Mouse (Mus musculus): ENCODE measurements around the gene Il5. TPM values are rescaled to one million over a fixed set of nuclear protein-coding genes. Genes with fewer than 3 reads are reported as not detected.
A peak's percentile ranks its signal among the peaks of the same experiment; 100 is the strongest.

Il5 gene
- polyA plus RNA-seq, 1 experiment, result not detected

- Histone ChIP-seq H3K4me3 (replicated peaks) (peak overlapping the region; percentile 78), H3K27me3 (ENCODE audit: control insufficient read depth) (no peaks in the 10 kb centered on the region), H3K4me1 (ENCODE audit: control insufficient read depth) (peaks cover 38% of the 10 kb centered on the region), H3K36me3 (ENCODE audit: control insufficient read depth) (peaks cover 30% of the 10 kb centered on the region), H3K9me3 (ENCODE audit: control insufficient read depth, low read length) (no peaks in the 10 kb centered on the region)
- TF ChIP-seq TAL1 (IDR thresholded peaks at IDR 0.05; ENCODE audit: low read length) (no peak), GATA1 (IDR thresholded peaks at IDR 0.05; ENCODE audit: low read length) (no peak)
Observed at GRCm38 (mm10) chr11:53706236-53706933, 14.2 kb upstream of the Il5 start.

DNA sequence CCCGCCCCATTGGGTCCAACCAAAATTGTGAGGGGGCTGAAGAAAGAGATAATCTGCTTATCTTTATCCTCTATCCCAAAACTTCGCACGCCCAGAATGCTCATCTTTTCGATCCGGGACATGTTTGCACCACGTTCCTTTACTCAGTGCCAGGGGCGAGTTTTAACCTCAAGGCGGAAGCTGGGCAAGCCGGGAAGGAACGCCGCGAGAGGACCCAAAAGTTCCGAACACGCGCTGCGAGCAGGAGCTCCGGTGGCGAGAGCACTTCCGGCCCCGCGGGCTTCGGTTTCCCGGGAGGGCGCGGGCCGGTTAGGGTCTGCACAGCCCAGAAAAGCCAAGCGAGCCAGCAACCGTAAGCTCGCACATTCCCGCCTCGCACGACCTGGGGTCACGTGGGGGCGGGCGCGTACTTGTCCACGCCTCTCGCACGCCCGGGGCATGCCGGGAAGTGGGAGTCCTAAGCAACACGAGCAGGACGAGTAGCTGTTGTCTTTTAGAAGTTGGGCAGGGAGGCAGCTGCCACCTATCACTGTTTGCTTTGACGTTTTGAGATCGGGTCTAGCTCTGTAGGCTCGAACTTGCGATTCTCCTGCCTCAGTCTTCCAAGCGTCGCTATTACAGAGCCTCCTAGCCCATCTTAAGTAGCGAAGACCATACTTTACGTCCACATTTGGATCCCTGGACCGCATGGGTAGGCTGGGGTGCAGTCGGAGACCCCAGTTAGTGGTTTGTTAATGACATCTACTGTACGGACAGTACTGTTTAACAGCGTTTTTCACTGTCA is 13.5 kb upstream of the Il5 start, which contains the start of gene Rad50:
Rad50 (minus strand) TSS at position 386 of the 784 bp plus-strand sequence.
- no peaks in the 10 kb centered on the region for H3K9me3 ChIP-seq (ENCODE audit: control insufficient read depth, low read length)
- H3K27me3 ChIP-seq (ENCODE audit: control insufficient read depth), result no peaks in the 10 kb centered on the region
- H3K4me1 ChIP-seq (ENCODE audit: control insufficient read depth), result peaks cover 38% of the 10 kb centered on the region
- peaks cover 23% of the 10 kb centered on the region for H3K36me3 ChIP-seq (ENCODE audit: control insufficient read depth)
- peak within 1 kb of the TSS; percentile 78 for H3K4me3 ChIP-seq (replicated peaks)
- TF ChIP-seq TAL1 (IDR thresholded peaks at IDR 0.05; ENCODE audit: low read length), result no peak
- no peak for TF ChIP-seq GATA1 (IDR thresholded peaks at IDR 0.05; ENCODE audit: low read length)

DNA sequence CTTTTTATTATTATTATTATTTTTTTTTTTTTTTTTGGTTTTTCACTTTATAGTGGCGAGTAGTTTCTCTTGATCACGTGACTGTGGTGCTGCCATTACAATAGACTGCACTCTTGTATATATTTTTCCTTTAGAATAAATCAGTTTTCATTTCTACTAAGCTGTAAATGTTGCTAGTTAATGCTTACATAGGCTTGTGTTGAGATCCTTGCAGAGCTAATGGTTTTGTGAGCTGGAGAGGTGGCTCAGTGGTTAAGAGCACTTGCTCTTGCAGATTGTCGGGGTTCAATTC is 12.9 kb upstream of the Il5 start:
- TF ChIP-seq GATA1 (IDR thresholded peaks at IDR 0.05; ENCODE audit: low read length), result no peak
- no peak for TF ChIP-seq TAL1 (IDR thresholded peaks at IDR 0.05; ENCODE audit: low read length)
- Histone ChIP-seq H3K4me3 (replicated peaks) (peak overlapping the region; percentile 78), H3K36me3 (ENCODE audit: control insufficient read depth) (peaks cover 20% of the 10 kb centered on the region), H3K27me3 (ENCODE audit: control insufficient read depth) (no peaks in the 10 kb centered on the region), H3K9me3 (ENCODE audit: control insufficient read depth, low read length) (no peaks in the 10 kb centered on the region), H3K4me1 (ENCODE audit: control insufficient read depth) (peaks cover 38% of the 10 kb centered on the region)

DNA sequence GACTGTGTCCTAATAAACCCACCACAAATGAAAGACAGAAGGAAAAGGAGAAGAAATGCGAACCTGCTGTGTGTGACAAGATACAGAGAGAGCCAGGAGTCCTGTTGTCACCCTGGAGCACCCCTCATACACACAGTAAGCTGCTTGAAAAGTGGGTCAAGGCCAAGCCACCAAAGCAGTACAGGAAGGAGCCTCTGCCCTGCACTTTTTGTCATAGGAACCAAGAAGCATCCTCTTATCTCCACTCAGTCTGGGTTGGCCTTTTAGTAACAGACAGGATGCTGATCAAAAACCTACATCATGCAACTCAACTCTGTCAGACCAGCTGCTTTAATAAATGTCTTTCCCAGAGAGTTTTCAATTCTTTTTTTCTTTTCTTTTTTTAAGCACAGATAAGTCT is 893 bp upstream of the Il5 start:
- TF ChIP-seq GATA1 (IDR thresholded peaks at IDR 0.05; ENCODE audit: low read length) (no peak), TAL1 (IDR thresholded peaks at IDR 0.05; ENCODE audit: low read length) (no peak)
- Histone ChIP-seq H3K4me1 (ENCODE audit: control insufficient read depth) (no peaks in the 10 kb centered on the region), H3K36me3 (ENCODE audit: control insufficient read depth) (no peaks in the 10 kb centered on the region), H3K4me3 (replicated peaks) (no peak overlapping the region), H3K9me3 (ENCODE audit: control insufficient read depth, low read length) (no peaks in the 10 kb centered on the region), H3K27me3 (ENCODE audit: control insufficient read depth) (peaks cover under 1% of the 10 kb centered on the region)

DNA sequence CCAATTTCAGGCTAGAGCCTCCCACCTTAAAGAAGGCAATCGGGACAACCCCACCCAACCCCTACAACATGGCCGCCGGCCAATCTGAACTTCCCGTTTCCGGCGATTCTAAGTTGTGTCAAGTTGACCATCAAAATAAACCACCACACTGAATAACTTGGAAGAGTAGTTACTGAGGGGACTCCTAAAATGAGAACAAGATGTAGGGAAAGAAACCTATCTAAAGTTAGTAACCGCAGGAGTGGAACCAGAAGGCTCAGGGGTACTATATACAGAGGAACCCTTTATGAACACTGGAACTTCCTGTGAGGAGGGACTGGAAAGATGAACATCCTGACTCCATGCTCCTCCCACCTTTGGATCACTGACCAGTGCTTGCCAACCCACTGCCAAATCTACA is 10.9 kb downstream of the Il5 start:
- no peaks in the 10 kb centered on the region for H3K9me3 ChIP-seq (ENCODE audit: control insufficient read depth, low read length)
- H3K36me3 ChIP-seq (ENCODE audit: control insufficient read depth), result no peaks in the 10 kb centered on the region
- no peak for TF ChIP-seq GATA1 (IDR thresholded peaks at IDR 0.05; ENCODE audit: low read length)
- no peak for TF ChIP-seq TAL1 (IDR thresholded peaks at IDR 0.05; ENCODE audit: low read length)
- no peaks in the 10 kb centered on the region for H3K27me3 ChIP-seq (ENCODE audit: control insufficient read depth)
- peaks cover 7% of the 10 kb centered on the region for H3K4me1 ChIP-seq (ENCODE audit: control insufficient read depth)
- no peak overlapping the region for H3K4me3 ChIP-seq (replicated peaks)

GRCm38 (mm10) chr11:53732244-53732643 is 11.7 kb downstream of the Il5 start:
- no peak for TF ChIP-seq GATA1 (IDR thresholded peaks at IDR 0.05; ENCODE audit: low read length)
- TF ChIP-seq TAL1 (IDR thresholded peaks at IDR 0.05; ENCODE audit: low read length), result no peak
- Histone ChIP-seq H3K36me3 (ENCODE audit: control insufficient read depth) (no peaks in the 10 kb centered on the region), H3K27me3 (ENCODE audit: control insufficient read depth) (no peaks in the 10 kb centered on the region), H3K9me3 (ENCODE audit: control insufficient read depth, low read length) (no peaks in the 10 kb centered on the region), H3K4me3 (replicated peaks) (no peak overlapping the region), H3K4me1 (ENCODE audit: control insufficient read depth) (peaks cover 12% of the 10 kb centered on the region)

DNA sequence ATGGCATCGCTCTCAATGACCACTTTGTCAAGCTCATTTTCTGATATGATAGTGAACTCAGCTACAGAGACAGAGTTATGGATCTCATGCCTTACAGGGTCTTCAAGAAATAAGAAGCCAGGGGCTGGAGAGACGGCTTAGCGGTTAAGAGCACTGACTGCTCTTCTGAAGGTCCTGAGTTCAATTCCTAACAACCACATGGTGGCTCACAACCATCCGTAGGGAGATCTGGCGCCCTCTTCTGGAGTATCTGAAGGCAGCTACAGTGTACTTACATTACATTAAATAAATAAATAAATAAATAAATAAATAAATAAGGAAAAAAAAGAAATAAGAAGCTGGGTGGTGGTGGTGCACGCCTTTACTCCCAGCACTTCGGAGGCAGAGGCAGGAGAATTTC is 13.2 kb downstream of the Il5 start:
- Histone ChIP-seq H3K36me3 (ENCODE audit: control insufficient read depth) (no peaks in the 10 kb centered on the region), H3K9me3 (ENCODE audit: control insufficient read depth, low read length) (no peaks in the 10 kb centered on the region), H3K4me3 (replicated peaks) (no peak overlapping the region), H3K4me1 (ENCODE audit: control insufficient read depth) (peaks cover 14% of the 10 kb centered on the region), H3K27me3 (ENCODE audit: control insufficient read depth) (no peaks in the 10 kb centered on the region)
- no peak for TF ChIP-seq TAL1 (IDR thresholded peaks at IDR 0.05; ENCODE audit: low read length)
- TF ChIP-seq GATA1 (IDR thresholded peaks at IDR 0.05; ENCODE audit: low read length), result no peak

GRCm38 (mm10) chr11:53734431-53734830 is 13.8 kb downstream of the Il5 start:
- Histone ChIP-seq H3K27me3 (ENCODE audit: control insufficient read depth) (no peaks in the 10 kb centered on the region), H3K9me3 (ENCODE audit: control insufficient read depth, low read length) (no peaks in the 10 kb centered on the region), H3K4me3 (replicated peaks) (no peak overlapping the region), H3K4me1 (ENCODE audit: control insufficient read depth) (peaks cover 14% of the 10 kb centered on the region), H3K36me3 (ENCODE audit: control insufficient read depth) (no peaks in the 10 kb centered on the region)
- TF ChIP-seq GATA1 (IDR thresholded peaks at IDR 0.05; ENCODE audit: low read length), result no peak
- no peak for TF ChIP-seq TAL1 (IDR thresholded peaks at IDR 0.05; ENCODE audit: low read length)

DNA sequence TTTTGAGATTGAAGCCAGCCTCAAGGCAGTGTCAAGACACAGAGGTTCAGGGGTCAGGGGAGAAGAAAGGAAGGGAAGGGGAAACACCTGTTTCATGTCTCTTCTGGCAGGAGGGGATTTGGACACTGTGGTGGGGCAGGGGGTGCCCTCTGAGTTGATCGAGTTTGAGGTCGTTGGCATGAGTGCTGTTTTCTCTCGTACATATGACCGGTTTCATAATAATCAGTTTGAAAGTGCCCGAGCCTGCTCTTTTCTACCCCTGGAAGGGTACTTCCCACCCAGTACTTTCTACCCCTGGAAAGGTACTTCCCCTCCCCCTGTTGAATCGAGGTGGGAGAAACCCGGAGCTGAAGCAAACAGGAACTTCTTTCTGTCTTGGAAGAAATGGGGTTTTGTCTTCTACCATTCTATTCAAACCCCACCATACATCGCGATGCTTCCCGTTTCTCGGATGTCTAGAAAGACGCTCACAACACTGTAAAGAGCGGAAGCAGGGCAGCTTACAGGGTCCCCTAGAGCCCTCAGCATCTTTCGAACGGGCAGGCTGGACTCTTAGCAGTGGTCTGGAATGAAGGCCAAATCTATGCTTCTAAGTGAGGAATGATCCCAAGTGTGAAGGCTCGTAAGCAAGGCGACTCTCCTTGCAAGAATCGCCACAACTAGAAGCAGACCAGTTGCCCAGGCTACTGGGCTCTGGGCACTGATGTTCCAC is 14.5 kb downstream of the Il5 start:
- peak overlapping the region; percentile 38 for H3K4me3 ChIP-seq (replicated peaks)

More for the DNA sequence above, 14.5 kb downstream of the Il5 start:
- Histone ChIP-seq H3K36me3 (ENCODE audit: control insufficient read depth) (no peaks in the 10 kb centered on the region), H3K27me3 (ENCODE audit: control insufficient read depth) (no peaks in the 10 kb centered on the region), H3K9me3 (ENCODE audit: control insufficient read depth, low read length) (no peaks in the 10 kb centered on the region), H3K4me1 (ENCODE audit: control insufficient read depth) (peaks cover 14% of the 10 kb centered on the region)
- no peak for TF ChIP-seq TAL1 (IDR thresholded peaks at IDR 0.05; ENCODE audit: low read length)
- TF ChIP-seq GATA1 (IDR thresholded peaks at IDR 0.05; ENCODE audit: low read length), result no peak
